Mouse (Mus musculus): ENCODE measurements around the gene Ttc21b.

GRCm38 (mm10) chr2:66144770-66145169 is 111.6 kb downstream of the Ttc21b start:
- no peak for TF ChIP-seq CTCF (IDR thresholded peaks at IDR 0.05; ENCODE audit: insufficient read depth, low read depth, low read length)
- no peak for TF ChIP-seq POLR2A (IDR thresholded peaks at IDR 0.05; ENCODE audit: insufficient read depth, low read depth, low read length)

All from olfactory bulb, adult 2 months (tissue).